Mouse (Mus musculus) central nervous system, embryonic 18 days (tissue): ENCODE data around the gene 1700020D05Rik. TPM values are rescaled to one million over a fixed set of nuclear protein-coding genes. Genes with fewer than 3 reads are reported as not detected.

ENCODE experiments used
- polyA plus RNA-seq: library from polyadenylated mRNA; depleted of rRNA; stranded (reverse); fragments of >200 nt; gene quantifications from 2 replicates; pipeline ENCODE4 v1.2.3, GENCODE M21; 2012; rRNA removed

1700020D05Rik gene
- 3.7 and 4.2 TPM in 2 replicates for polyA plus RNA-seq

GRCm38 (mm10) chr19:5503687-5504086, at the start of gene 1700020D05Rik:
TSS of gene 1700020D05Rik (minus strand) at chr19:5503787.

GRCm38 (mm10) chr19:5510031-5511026, 6.7 kb upstream of the 1700020D05Rik start, which contains the start of gene Snx32:
TSS of gene Snx32 (minus strand) at chr19:5510538.

GRCm38 (mm10) chr19:5490313-5490897, 13.2 kb downstream of the 1700020D05Rik start, which contains the start of gene Cfl1:
TSS of gene Cfl1 (plus strand) at chr19:5490455.

GRCm38 (mm10) chr19:5487768-5488550, 15.6 kb downstream of the 1700020D05Rik start, which contains the start of gene Mus81:
TSS of gene Mus81 (minus strand) at chr19:5488402.

GRCm38 (mm10) chr19:5473720-5474119, 29.9 kb downstream of the 1700020D05Rik start, which contains the start of gene Efemp2:
TSS of gene Efemp2 (plus strand) at chr19:5473954.

GRCm38 (mm10) chr19:5468374-5468773, 35.2 kb downstream of the 1700020D05Rik start, which contains the start of gene Ctsw:
TSS of gene Ctsw (minus strand) at chr19:5468507.

GRCm38 (mm10) chr19:5460465-5460911, 43.1 kb downstream of the 1700020D05Rik start, which contains the start of gene Fibp:
TSS of gene Fibp (plus strand) at chr19:5460615.

DNA sequence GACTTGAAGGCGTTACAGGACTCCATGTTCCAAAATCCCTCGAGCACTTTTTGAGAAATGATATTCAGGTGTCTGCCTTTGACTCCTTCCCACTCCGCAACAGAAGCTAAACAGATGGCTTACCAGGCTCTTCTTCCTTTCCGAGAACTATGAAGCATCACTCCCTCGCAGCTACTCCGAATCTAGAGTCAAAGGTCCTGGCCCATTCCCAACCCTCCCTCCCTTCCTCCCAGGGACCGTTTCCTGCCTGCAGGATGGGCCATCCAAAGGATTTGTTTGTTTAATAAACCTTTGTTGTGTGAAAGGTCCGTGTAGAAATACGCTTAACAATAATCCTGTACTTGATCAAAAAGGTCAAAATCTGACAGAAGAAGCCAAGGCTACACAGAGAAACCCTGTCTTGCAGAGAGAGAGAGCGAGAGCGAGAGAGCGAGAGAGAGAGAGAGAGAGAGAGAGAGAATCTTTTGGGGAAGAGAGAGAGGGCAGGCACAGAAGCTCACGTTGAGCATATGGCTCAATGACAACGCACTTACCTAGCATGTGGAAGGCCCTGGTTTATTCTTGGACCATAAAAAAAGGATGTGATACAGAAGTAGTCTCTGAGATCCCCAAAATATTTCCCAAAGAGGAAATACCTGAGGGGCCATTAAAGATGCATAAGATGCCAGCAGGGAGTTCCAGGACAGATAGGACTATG, 45.7 kb downstream of the 1700020D05Rik start, which contains the start of gene Ccdc85b:
Gene Ccdc85b (minus strand): TSS at position 149 of the 697 bp plus-strand sequence.

Other genes starting within 250 kb of the 1700020D05Rik start
- gene Pacs1, start 230.7 kb downstream of the 1700020D05Rik start, polyA plus RNA-seq, result 50.6 and 57.1 TPM in 2 replicates
- 142 and 151 TPM in 2 replicates for gene Sf3b2, start 208.3 kb downstream of the 1700020D05Rik start, polyA plus RNA-seq
- 38.8 and 47.3 TPM in 2 replicates for gene Gal3st3, start 205.5 kb downstream of the 1700020D05Rik start, polyA plus RNA-seq
- gene Catsper1, start 168.0 kb downstream of the 1700020D05Rik start, polyA plus RNA-seq, result not detected in 2 replicates
- gene Cst6, start 154.2 kb downstream of the 1700020D05Rik start, polyA plus RNA-seq, result 4.0 and 5.6 TPM in 2 replicates
- 28.7 and 30.5 TPM in 2 replicates for gene Eif1ad, start 137.0 kb downstream of the 1700020D05Rik start, polyA plus RNA-seq
- 233 and 237 TPM in 2 replicates for gene Banf1, start 136.6 kb downstream of the 1700020D05Rik start, polyA plus RNA-seq
- gene Sart1, start 115.1 kb downstream of the 1700020D05Rik start, polyA plus RNA-seq, result 49.1 and 51.8 TPM in 2 replicates
- gene Tsga10ip, start 101.3 kb downstream of the 1700020D05Rik start, polyA plus RNA-seq, result not detected in 2 replicates
- 280 and 282 TPM in 2 replicates for gene Drap1, start 78.8 kb downstream of the 1700020D05Rik start, polyA plus RNA-seq
- gene AI837181, start 78.6 kb downstream of the 1700020D05Rik start, polyA plus RNA-seq, result 73.3 and 80.7 TPM in 2 replicates
- gene Fosl1, start 56.2 kb downstream of the 1700020D05Rik start, polyA plus RNA-seq, result 0.04 and 0.43 TPM in 2 replicates
- gene Ccdc85b, start 45.9 kb downstream of the 1700020D05Rik start, polyA plus RNA-seq, result 13.9 and 14.0 TPM in 2 replicates
- 180 and 186 TPM in 2 replicates for gene Fibp, start 43.2 kb downstream of the 1700020D05Rik start, polyA plus RNA-seq
- gene Ctsw, start 35.3 kb downstream of the 1700020D05Rik start, polyA plus RNA-seq, result 1.4 and 2.1 TPM in 2 replicates
- 44.4 and 44.9 TPM in 2 replicates for gene Efemp2, start 29.8 kb downstream of the 1700020D05Rik start, polyA plus RNA-seq
- 58.1 and 60.9 TPM in 2 replicates for gene Mus81, start 15.4 kb downstream of the 1700020D05Rik start, polyA plus RNA-seq
- gene Cfl1, start 13.3 kb downstream of the 1700020D05Rik start, polyA plus RNA-seq, result 1,742 and 1,884 TPM in 2 replicates
- gene Snx32, start 6.8 kb upstream of the 1700020D05Rik start, polyA plus RNA-seq, result 123 and 125 TPM in 2 replicates
- gene Ovol1, start 56.9 kb upstream of the 1700020D05Rik start, polyA plus RNA-seq, result 0.08 and 0.28 TPM in 2 replicates
- gene Ap5b1, start 64.2 kb upstream of the 1700020D05Rik start, polyA plus RNA-seq, result 2.4 and 3.0 TPM in 2 replicates
- gene Rnaseh2c, start 98.1 kb upstream of the 1700020D05Rik start, polyA plus RNA-seq, result 56.0 and 58.7 TPM in 2 replicates
- gene Kat5, start 106.5 kb upstream of the 1700020D05Rik start, polyA plus RNA-seq, result 152 and 153 TPM in 2 replicates
- gene Rela, start 133.7 kb upstream of the 1700020D05Rik start, polyA plus RNA-seq, result 31.6 and 36.0 TPM in 2 replicates
- gene Sipa1, start 159.9 kb upstream of the 1700020D05Rik start, polyA plus RNA-seq, result 26.9 and 30.9 TPM in 2 replicates
- 14.0 and 14.2 TPM in 2 replicates for gene Map3k11, start 185.0 kb upstream of the 1700020D05Rik start, polyA plus RNA-seq
- 65.0 and 76.6 TPM in 2 replicates for gene Pcnx3, start 185.1 kb upstream of the 1700020D05Rik start, polyA plus RNA-seq
- 0.09 TPM in 1 of 2 replicates, not detected in the other for gene Kcnk7, start 200.6 kb upstream of the 1700020D05Rik start, polyA plus RNA-seq
- gene Ehbp1l1, start 222.5 kb upstream of the 1700020D05Rik start, polyA plus RNA-seq, result 34.9 and 37.4 TPM in 2 replicates
- gene Fam89b, start 225.9 kb upstream of the 1700020D05Rik start, polyA plus RNA-seq, result 177 and 188 TPM in 2 replicates
- gene Ltbp3, start 237.1 kb upstream of the 1700020D05Rik start, polyA plus RNA-seq, result 33.3 and 45.8 TPM in 2 replicates